Mouse (Mus musculus) small intestine, adult 2 months (tissue): ENCODE results near the gene Lyrm1. TPM values are rescaled to one million over a fixed set of nuclear protein-coding genes. Genes with fewer than 3 reads are reported as not detected.

Source experiments
- H3K27ac ChIP-seq: fragments of 200-500 bp; 2 replicates; pipeline ENCODE4 v1.5.1; 2012; ENCODE audit warnings: low read depth, low read length, control low read depth, inconsistent platforms; ENCODE audit not compliant: insufficient read depth
- H3K27me3 ChIP-seq: fragments of 200-500 bp; 2 replicates; pipeline ENCODE4 v1.6.1; 2012; ENCODE audit warnings: mild to moderate bottlenecking, moderate library complexity, low read length, inconsistent platforms; ENCODE audit not compliant: control insufficient read depth, insufficient read depth
- H3K36me3 ChIP-seq: fragments of 200-500 bp; 2 replicates; pipeline ENCODE4 v1.6.1; 2012; ENCODE audit warnings: mild to moderate bottlenecking, low read length, control low read depth, inconsistent platforms; ENCODE audit not compliant: control insufficient read depth, insufficient read depth
- H3K4me1 ChIP-seq: fragments of 200-500 bp; 2 replicates; pipeline ENCODE4 v1.6.1; 2012; ENCODE audit warnings: low read length, inconsistent platforms, mixed read lengths; ENCODE audit not compliant: control insufficient read depth, insufficient read depth, insufficient read length
- H3K4me3 ChIP-seq: fragments of 200-500 bp; 2 replicates; pipeline ENCODE4 v1.5.1; 2012; ENCODE audit warnings: low read depth, mild to moderate bottlenecking, control low read depth, inconsistent platforms, low read length, moderate library complexity
- CTCF ChIP-seq: fragments of 200-500 bp; IDR thresholded peaks from 2 replicates; pipeline ENCODE4 v1.5.1; 2012; ENCODE audit warnings: low read depth, mild to moderate bottlenecking, control low read depth, inconsistent platforms, low read length, moderate library complexity, mixed read lengths; ENCODE audit not compliant: insufficient replicate concordance, insufficient read length; ENCODE audit errors: extremely low read depth
- POLR2A ChIP-seq: fragments of 200-500 bp; IDR thresholded peaks from 2 replicates; pipeline ENCODE4 v1.6.1; 2012; ENCODE audit warnings: low read depth, mild to moderate bottlenecking, control low read depth, inconsistent platforms, low read length, moderate library complexity
- WGBS: fragments of 180-500 bp; shearing (Covaris S2); methylation state at CpG from one replicate; pipeline ENCODE4 v1.1.7; 2018; 5-methylcytosine and 5-hydroxymethylcytosine counted together
- polyA plus RNA-seq: library from polyadenylated mRNA; depleted of rRNA; stranded (reverse); fragments of >200 nt; gene quantifications from 2 replicates; pipeline ENCODE4 v1.2.3, GENCODE M21; 2012; rRNA removed

Gene Lyrm1
- 0.14 and 0.65 TPM in 2 replicates for polyA plus RNA-seq

- Histone ChIP-seq H3K4me3 (peak within 1 kb of the TSS; percentile 75), H3K36me3 (no peaks in the 10 kb centered on the region), H3K27me3 (no peaks in the 10 kb centered on the region), H3K27ac (peak within 1 kb of the TSS; percentile 87), H3K4me1 (peaks cover 2% of the 10 kb centered on the region; the same call in 1 of the 2 replicates)
- 1% methylated on average over 63 of the region's 63 CpGs for WGBS
- TF ChIP-seq CTCF (no peak), POLR2A (peak; percentile 67)
These were observed at the start of gene Lyrm1, which contains the start of gene Dcun1d3 for GRCm38 (mm10) chr7:119895639-119896512. TSS of gene Lyrm1 (plus strand) at chr7:119895861. TSS of gene Dcun1d3 (minus strand) at chr7:119896298.

- 87% methylated on average over 2 of the region's 2 CpGs for WGBS
- H3K27ac ChIP-seq = no peak overlapping the region
- 0 out of 2 replicates have a peak, but pooled peaks cover under 1% of the 10 kb centered on the region for H3K4me1 ChIP-seq
- H3K27me3 ChIP-seq = no peaks in the 10 kb centered on the region
- TF ChIP-seq CTCF = no peak
- TF ChIP-seq POLR2A = no peak
- H3K36me3 ChIP-seq = no peaks in the 10 kb centered on the region
- no peak overlapping the region for H3K4me3 ChIP-seq
These were observed 48.3 kb upstream of the Lyrm1 start for GRCm38 (mm10) chr7:119847396-119847795.

GRCm38 (mm10) chr7:119849096-119849495 lies 46.6 kb upstream of the Lyrm1 start:
- TF ChIP-seq CTCF (peak; percentile 63; the same call in 1 of the 2 replicates), POLR2A (no peak)
- 3% methylated on average over 1 of the region's 1 CpGs for WGBS
- Histone ChIP-seq H3K27ac (no peak overlapping the region), H3K27me3 (no peaks in the 10 kb centered on the region), H3K36me3 (no peaks in the 10 kb centered on the region), H3K4me3 (no peak overlapping the region), H3K4me1 (0 out of 2 replicates have a peak, but pooled peaks cover 2% of the 10 kb centered on the region)

GRCm38 (mm10) chr7:119850737-119851136 lies 44.9 kb upstream of the Lyrm1 start:
- no peak overlapping the region for H3K4me3 ChIP-seq
- H3K27me3 ChIP-seq = no peaks in the 10 kb centered on the region
- no peak for TF ChIP-seq CTCF
- TF ChIP-seq POLR2A = no peak
- WGBS = 49% methylated on average over 5 of the region's 5 CpGs
- no peaks in the 10 kb centered on the region; the same call in 1 of the 2 replicates for H3K36me3 ChIP-seq
- no peak overlapping the region for H3K27ac ChIP-seq
- peaks cover 4% of the 10 kb centered on the region; the same call in 1 of the 2 replicates for H3K4me1 ChIP-seq

- peaks cover 4% of the 10 kb centered on the region for H3K36me3 ChIP-seq
- H3K4me1 ChIP-seq = peaks cover 4% of the 10 kb centered on the region; the same call in 1 of the 2 replicates
- H3K4me3 ChIP-seq = no peak overlapping the region
- H3K27ac ChIP-seq = no peak overlapping the region
- H3K27me3 ChIP-seq = no peaks in the 10 kb centered on the region
- no peak for TF ChIP-seq POLR2A
- no peak for TF ChIP-seq CTCF
These were observed 43.2 kb upstream of the Lyrm1 start for GRCm38 (mm10) chr7:119852494-119852893.

GRCm38 (mm10) chr7:119853186-119853585 lies 42.5 kb upstream of the Lyrm1 start:
- WGBS = 92% methylated on average over 1 of the region's 1 CpGs
- H3K36me3 ChIP-seq = peaks cover 10% of the 10 kb centered on the region
- no peak overlapping the region for H3K4me3 ChIP-seq
- H3K4me1 ChIP-seq = peaks cover 4% of the 10 kb centered on the region; the same call in 1 of the 2 replicates
- H3K27ac ChIP-seq = no peak overlapping the region
- TF ChIP-seq CTCF = no peak
- no peak for TF ChIP-seq POLR2A
- H3K27me3 ChIP-seq = no peaks in the 10 kb centered on the region

- no peaks in the 10 kb centered on the region for H3K27me3 ChIP-seq
- 85% methylated on average over 2 of the region's 2 CpGs for WGBS
- TF ChIP-seq POLR2A = no peak
- TF ChIP-seq CTCF = no peak
- no peak overlapping the region for H3K4me3 ChIP-seq
- H3K27ac ChIP-seq = no peak overlapping the region
- H3K36me3 ChIP-seq = peaks cover 16% of the 10 kb centered on the region
- H3K4me1 ChIP-seq = peaks cover 4% of the 10 kb centered on the region; the same call in 1 of the 2 replicates
These were observed 41.3 kb upstream of the Lyrm1 start for GRCm38 (mm10) chr7:119854362-119854761.

- Histone ChIP-seq H3K4me1 (peaks cover 9% of the 10 kb centered on the region; the same call in 1 of the 2 replicates), H3K4me3 (no peak overlapping the region), H3K27me3 (no peaks in the 10 kb centered on the region), H3K36me3 (peaks cover 19% of the 10 kb centered on the region), H3K27ac (no peak overlapping the region)
- TF ChIP-seq CTCF = no peak
- TF ChIP-seq POLR2A = no peak
These were observed 40.6 kb upstream of the Lyrm1 start for GRCm38 (mm10) chr7:119855031-119855430.
